8 mouse cellular contexts compared by ENCODE assay signal in the genomic region with DNA sequence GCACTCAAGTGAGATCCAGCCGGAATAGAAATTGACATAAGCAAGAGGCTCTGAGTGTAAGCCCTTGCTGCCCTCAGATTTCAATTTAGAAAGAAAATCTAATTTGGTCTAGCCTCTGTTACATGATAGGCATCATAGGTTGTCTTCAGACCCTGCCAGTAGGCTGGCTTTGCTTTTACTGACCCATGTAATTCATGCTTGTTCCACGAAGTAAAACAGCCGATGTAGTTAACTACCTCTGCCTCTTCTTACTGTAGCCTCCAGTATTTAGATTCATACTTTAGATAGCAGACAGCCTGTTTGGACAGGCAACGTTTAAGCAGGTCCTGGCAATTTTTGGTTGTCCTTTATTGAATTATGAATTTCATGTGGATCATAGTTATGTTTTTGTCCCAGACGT. TPM values are rescaled to one million over a fixed set of nuclear protein-coding genes. Genes with fewer than 3 reads are reported as not detected.
DNase-seq lines count a peak whose midpoint lies in the region; ATAC-seq lines count a peak whose summit lies in the region.

No protein-coding gene starts in this region.

- no peak for ATAC-seq in kidney, embryonic 16.5 days (ENCODE audit: low FRiP score, low TSS enrichment)
- no peak for ATAC-seq in embryonic facial prominence, embryonic 11.5 days (replicated peaks; ENCODE audit: insufficient number of reproducible peaks, low FRiP score, low TSS enrichment, low read depth)
- ATAC-seq in intestine, embryonic 15.5 days: no peak
- no peak for ATAC-seq in neural tube, embryonic 12.5 days (ENCODE audit: low FRiP score, low read depth)

- H3K9ac ChIP-seq in kidney, embryonic 16.5 days (replicated peaks; ENCODE audit: low read length): peak overlapping the region; percentile 94
- H3K9ac ChIP-seq in embryonic facial prominence, embryonic 11.5 days (replicated peaks; ENCODE audit: low read length): no peak overlapping the region; the same call in 1 of the 2 replicates
- H3K9ac ChIP-seq in intestine, embryonic 15.5 days: no peak overlapping the region; the same call in 1 of the 2 replicates
- peak overlapping the region; percentile 75; the same call in 1 of the 2 replicates for H3K9ac ChIP-seq in neural tube, embryonic 12.5 days

- no peaks in the 10 kb centered on the region for H3K27me3 ChIP-seq in kidney, embryonic 16.5 days (ENCODE audit: insufficient read depth, low read length)
- no peaks in the 10 kb centered on the region for H3K27me3 ChIP-seq in embryonic facial prominence, embryonic 11.5 days (ENCODE audit: control insufficient read depth, insufficient read depth, low read length)
- no peaks in the 10 kb centered on the region for H3K27me3 ChIP-seq in intestine, embryonic 15.5 days (replicated peaks)
- H3K27me3 ChIP-seq in neural tube, embryonic 12.5 days (replicated peaks): no peaks in the 10 kb centered on the region

- H3K36me3 ChIP-seq in kidney, embryonic 16.5 days (ENCODE audit: insufficient read depth, low read length): no peaks in the 10 kb centered on the region
- H3K36me3 ChIP-seq in embryonic facial prominence, embryonic 11.5 days (replicated peaks; ENCODE audit: control insufficient read depth, insufficient read depth, low read depth, low read length): no peaks in the 10 kb centered on the region
- H3K36me3 ChIP-seq in intestine, embryonic 15.5 days: no peaks in the 10 kb centered on the region
- H3K36me3 ChIP-seq in neural tube, embryonic 12.5 days: no peaks in the 10 kb centered on the region

- peak overlapping the region; percentile 88 for H3K4me3 ChIP-seq in kidney, embryonic 16.5 days (ENCODE audit: low read length)
- peak overlapping the region; percentile 78 for H3K4me3 ChIP-seq in embryonic facial prominence, embryonic 11.5 days (ENCODE audit: low read depth, low read length)
- H3K4me3 ChIP-seq in intestine, embryonic 15.5 days (replicated peaks): peak overlapping the region; percentile 83
- H3K4me3 ChIP-seq in neural tube, embryonic 12.5 days: 0 out of 2 replicates have a peak overlapping the region, but pooled peaks have one; percentile 60

- H3K9me3 ChIP-seq in kidney, embryonic 16.5 days (ENCODE audit: low read length): peaks cover 6% of the 10 kb centered on the region; the same call in 1 of the 2 replicates
- no peaks in the 10 kb centered on the region for H3K9me3 ChIP-seq in embryonic facial prominence, embryonic 11.5 days (replicated peaks; ENCODE audit: control insufficient read depth, low read length)
- H3K9me3 ChIP-seq in intestine, embryonic 15.5 days: no peaks in the 10 kb centered on the region
- H3K9me3 ChIP-seq in neural tube, embryonic 12.5 days: no peaks in the 10 kb centered on the region

- H3K4me1 ChIP-seq in kidney, embryonic 16.5 days (ENCODE audit: insufficient read depth, low read length): peaks cover 51% of the 10 kb centered on the region
- H3K4me1 ChIP-seq in embryonic facial prominence, embryonic 11.5 days (ENCODE audit: control insufficient read depth, insufficient read depth, low read length): no peaks in the 10 kb centered on the region; the same call in 1 of the 2 replicates
- H3K4me1 ChIP-seq in intestine, embryonic 15.5 days (replicated peaks): peaks cover 24% of the 10 kb centered on the region
- H3K4me1 ChIP-seq in neural tube, embryonic 12.5 days: peaks cover 17% of the 10 kb centered on the region; the same call in 1 of the 2 replicates

- no peak for DNase-seq in kidney, postnatal 4 days
- no peak for DNase-seq in embryonic facial prominence, embryonic 11.5 days (ENCODE audit: low spot score)
- no peak for DNase-seq in retina, embryonic 14.5 days (ENCODE audit: low spot score)
- DNase-seq in urinary bladder, postnatal 4 days (ENCODE audit: low spot score in 2 of 2): no peak
- no peak for DNase-seq in spleen, postnatal 14 days (ENCODE audit: low spot score in 2 of 2)

- H3K4me2 ChIP-seq in kidney, embryonic 16.5 days (replicated peaks; ENCODE audit: low read depth, low read length): peak overlapping the region; percentile 80
- peak overlapping the region; percentile 84 for H3K4me2 ChIP-seq in embryonic facial prominence, embryonic 11.5 days (ENCODE audit: low read depth, low read length)
- H3K4me2 ChIP-seq in intestine, embryonic 15.5 days (replicated peaks): peak overlapping the region; percentile 81
- peak overlapping the region; percentile 76 for H3K4me2 ChIP-seq in neural tube, embryonic 12.5 days (replicated peaks)

- H3K27ac ChIP-seq in kidney, embryonic 16.5 days (ENCODE audit: low read length): no peak overlapping the region
- no peak overlapping the region for H3K27ac ChIP-seq in embryonic facial prominence, embryonic 11.5 days (replicated peaks; ENCODE audit: low read depth, low read length)
- H3K27ac ChIP-seq in intestine, embryonic 15.5 days: no peak overlapping the region
- H3K27ac ChIP-seq in neural tube, embryonic 12.5 days: no peak overlapping the region

- WGBS in kidney, embryonic 16.5 days: 41% methylated on average over 5 of the region's 5 CpGs
- WGBS in embryonic facial prominence, embryonic 11.5 days: 52% methylated on average over 5 of the region's 5 CpGs
- WGBS in intestine, embryonic 15.5 days: 24% methylated on average over 5 of the region's 5 CpGs
- WGBS in neural tube, embryonic 12.5 days: 65% methylated on average over 5 of the region's 5 CpGs

RNA-seq across cellular contexts. Expression of gene Ano6, which starts 1.2 kb away (rescaled TPM):
- 54.4 and 67.2 TPM in 2 replicates for polyA plus RNA-seq in kidney, embryonic 16.5 days (2015; fragmentation: Nextera tagmentation; extraction: Ambion mirVana)
- polyA plus RNA-seq in embryonic facial prominence, embryonic 11.5 days (2014; fragmentation: Nextera tagmentation; extraction: Ambion mirVana): 39.6 and 43.9 TPM in 2 replicates
- polyA plus RNA-seq in intestine, embryonic 15.5 days (2015; fragmentation: Nextera tagmentation; extraction: Ambion mirVana): 50.4 and 53.8 TPM in 2 replicates
- polyA plus RNA-seq in neural tube, embryonic 12.5 days (2016; fragmentation: Nextera tagmentation; extraction: Ambion mirVana): 32.7 and 34.9 TPM in 2 replicates

Comparison
In these comparisons a context has a peak if more than half of its experiments do, and no peak if none do; other contexts are left out.
1. H3K9ac ChIP-seq: peak in kidney, embryonic 16.5 days (single experiment) and neural tube, embryonic 12.5 days (single experiment); none in embryonic facial prominence, embryonic 11.5 days (single experiment) and intestine, embryonic 15.5 days (single experiment).
2. Peak in every context shown above with its lines, with median percentiles within 50 percentile points of each other: H3K4me2 ChIP-seq and H3K4me3 ChIP-seq.